Mouse (Mus musculus) kidney, adult 18-20 months (tissue): ENCODE results near the gene Serinc5.

Source experiments
- DNase-seq: peaks from one replicate; pipeline ENCODE4 v3.0.0; 2021

Gene Serinc5

DNA sequence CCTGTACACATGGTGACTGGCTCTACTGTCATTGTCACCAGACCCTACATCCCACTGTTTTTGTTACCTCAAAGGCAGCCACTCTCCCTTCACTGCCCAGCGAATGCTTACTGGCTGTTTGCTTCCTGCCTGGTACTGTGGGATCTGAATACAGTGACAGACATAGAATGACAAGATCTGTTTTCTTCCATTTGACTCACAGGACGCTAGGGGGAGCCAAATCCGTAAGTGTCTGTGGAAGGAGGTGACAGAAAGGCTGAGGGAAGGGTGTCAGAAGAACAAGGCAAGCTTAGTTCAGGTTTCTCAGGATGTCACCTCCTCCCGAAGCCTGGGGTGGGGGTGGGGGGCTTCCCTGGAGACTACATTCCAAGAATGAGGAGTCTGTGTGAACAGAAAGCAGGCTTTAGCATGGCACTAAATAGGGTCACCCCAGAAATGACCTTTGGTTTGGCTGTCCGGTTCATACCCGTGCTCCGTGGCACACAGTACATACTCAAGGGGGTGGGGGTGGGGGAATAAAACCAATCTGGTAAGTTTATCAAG lies 140.2 kb downstream of the Serinc5 start:
- peak; percentile 61 for DNase-seq

DNA sequence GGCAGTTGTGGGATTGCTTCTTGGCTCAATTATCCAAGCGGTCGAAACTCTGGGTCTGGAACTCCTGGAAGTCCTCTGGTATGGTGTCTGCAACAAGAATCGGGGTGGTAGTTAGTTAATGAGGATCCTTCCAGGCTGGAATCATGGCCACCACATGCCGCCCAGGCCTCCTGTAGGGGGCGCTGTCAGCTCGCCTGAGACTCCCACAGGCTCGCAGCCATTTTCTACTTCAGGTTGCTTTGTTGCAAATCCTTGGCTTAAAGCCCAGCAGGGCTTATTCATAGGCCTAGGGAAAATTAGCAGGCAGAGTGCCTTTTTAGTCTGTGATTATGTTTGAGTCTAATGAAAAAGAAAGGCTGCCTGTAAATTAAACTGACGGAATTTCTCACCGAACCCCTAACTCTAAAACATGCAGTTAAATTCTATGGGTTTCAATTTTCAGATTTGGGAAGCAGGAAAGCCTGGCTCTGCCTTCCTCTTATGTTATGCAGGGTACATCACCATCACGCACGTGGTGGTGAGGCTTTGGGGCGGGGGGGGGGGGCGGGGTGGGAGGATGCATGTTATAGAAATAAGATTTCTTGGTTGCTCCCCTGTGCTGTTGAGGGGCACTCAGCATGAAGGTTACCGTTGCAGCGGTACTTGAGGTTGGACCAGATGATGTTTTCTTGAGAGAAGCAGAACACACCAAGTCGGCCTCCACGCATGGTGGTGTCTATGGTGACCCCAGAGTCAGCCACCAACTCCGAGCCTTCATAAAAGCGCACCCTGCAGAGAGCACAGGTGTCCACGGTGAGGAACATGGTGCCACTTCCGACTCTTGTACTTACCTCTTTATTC lies 141.1 kb downstream of the Serinc5 start:
- DNase-seq = peak; percentile 57

DNA sequence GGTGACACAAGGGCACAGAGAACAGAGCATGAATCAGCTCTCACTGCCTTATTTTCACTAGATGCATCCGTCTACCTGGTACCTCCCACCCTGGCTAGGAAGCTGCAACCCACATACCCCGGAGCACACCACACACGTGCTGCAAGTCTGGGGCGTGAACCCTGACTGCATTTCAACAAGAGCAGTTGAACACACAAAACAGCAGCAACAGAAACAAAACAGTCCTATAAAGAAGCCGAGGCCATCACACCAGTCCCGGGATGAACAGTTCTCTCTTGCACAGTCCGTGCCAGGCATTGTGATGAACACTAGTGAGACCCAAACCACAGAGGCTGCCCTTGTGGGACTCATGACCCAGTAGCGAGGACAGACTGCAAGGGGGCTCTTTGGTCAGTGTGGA lies 142.8 kb downstream of the Serinc5 start:
- no peak for DNase-seq

DNA sequence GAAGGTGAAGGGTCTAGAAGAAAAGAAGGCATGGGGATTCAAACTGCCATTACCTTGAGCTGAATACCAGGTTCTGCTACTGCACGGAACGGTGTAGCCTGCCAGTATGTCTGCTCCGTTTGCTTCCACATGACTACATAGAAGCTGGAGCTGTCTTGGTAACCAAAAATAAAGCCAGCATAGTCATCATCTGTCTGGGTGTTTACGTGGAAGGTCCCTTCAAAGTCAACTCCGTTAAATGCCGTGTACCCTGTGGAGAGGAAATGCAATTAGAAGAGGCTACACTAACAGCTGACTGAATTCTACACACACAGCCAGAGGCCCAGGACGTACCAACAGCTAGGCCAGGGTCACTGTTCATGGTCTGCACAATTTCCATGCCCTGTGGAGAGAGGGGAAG lies 144.1 kb downstream of the Serinc5 start:
- no peak for DNase-seq

DNA sequence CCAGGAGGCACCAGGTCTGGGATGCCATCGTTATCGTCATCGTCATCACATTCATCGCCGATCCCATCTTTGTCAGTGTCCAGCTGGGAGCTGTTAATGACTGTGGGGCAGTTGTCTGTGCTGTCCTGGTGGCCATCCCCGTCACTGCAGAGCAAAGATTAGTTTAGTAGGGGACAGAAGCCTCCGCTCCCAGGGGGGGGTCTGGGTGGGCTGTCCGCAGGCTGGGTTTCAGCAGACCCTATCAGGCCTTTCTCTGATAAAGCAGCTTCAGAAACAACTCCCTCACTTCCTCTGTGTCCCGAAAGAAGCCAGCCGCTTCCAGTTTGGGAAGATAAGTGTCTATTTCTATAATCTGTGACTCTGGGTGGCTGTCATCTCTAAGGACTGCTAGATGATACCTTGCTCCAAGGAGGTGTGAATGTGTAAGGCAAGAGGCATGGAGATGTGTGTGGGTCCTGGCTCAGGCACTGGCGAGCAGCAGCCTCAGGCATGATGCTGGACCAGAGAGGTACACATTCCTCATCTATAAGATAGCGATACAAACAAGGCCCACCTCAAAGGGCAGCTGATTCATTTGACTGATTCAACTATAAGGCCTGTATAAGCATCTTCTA lies 147.2 kb downstream of the Serinc5 start:
- no peak for DNase-seq

DNA sequence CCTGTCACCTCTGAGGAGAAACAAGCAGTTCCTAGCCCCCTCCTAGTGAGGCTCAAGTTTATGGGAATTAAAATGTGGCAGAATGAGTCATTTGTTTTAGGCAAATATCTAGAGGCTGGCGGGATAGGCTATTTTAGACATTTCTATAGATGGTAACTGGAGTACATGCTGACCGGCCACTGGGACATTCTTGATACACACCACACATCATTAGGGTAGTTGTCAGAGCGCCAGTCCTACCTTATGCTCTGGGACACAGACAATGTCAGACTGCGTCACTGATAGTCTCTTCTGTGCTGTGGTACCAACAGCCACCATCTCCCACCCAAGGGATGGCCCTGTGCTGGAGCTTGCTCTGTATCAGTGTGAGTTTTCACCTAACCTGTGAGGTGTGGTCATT lies 148.2 kb downstream of the Serinc5 start:
- no peak for DNase-seq

DNA sequence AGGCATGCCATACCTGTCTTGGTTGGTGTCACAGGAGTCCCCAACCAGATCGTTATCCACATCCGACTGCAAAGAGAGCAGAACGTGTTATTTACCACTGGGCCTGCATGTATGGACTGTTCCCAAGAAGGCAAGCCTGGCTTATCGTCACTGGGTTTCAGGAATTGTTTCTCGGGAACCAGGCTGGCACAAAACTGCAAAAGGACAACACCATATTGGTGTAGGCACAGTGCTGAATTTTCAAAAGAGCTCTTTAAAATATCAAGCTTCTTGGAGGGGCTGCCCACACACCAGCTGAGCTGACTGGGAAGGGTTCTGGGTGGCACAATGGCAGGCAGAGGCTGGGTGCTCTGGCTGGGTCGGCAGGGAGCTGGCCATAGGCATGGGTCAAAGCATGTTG lies 149.6 kb downstream of the Serinc5 start:
- DNase-seq = no peak
